Mouse (Mus musculus): Measurements from ENCODE around the gene Disp1. TPM values are rescaled to one million over a fixed set of nuclear protein-coding genes. Genes with fewer than 3 reads are reported as not detected.

The Disp1 gene
- total and polyA plus RNA-seq, 3 experiments = 7.3 to 10.6 (median 8.4) TPM

DNA sequence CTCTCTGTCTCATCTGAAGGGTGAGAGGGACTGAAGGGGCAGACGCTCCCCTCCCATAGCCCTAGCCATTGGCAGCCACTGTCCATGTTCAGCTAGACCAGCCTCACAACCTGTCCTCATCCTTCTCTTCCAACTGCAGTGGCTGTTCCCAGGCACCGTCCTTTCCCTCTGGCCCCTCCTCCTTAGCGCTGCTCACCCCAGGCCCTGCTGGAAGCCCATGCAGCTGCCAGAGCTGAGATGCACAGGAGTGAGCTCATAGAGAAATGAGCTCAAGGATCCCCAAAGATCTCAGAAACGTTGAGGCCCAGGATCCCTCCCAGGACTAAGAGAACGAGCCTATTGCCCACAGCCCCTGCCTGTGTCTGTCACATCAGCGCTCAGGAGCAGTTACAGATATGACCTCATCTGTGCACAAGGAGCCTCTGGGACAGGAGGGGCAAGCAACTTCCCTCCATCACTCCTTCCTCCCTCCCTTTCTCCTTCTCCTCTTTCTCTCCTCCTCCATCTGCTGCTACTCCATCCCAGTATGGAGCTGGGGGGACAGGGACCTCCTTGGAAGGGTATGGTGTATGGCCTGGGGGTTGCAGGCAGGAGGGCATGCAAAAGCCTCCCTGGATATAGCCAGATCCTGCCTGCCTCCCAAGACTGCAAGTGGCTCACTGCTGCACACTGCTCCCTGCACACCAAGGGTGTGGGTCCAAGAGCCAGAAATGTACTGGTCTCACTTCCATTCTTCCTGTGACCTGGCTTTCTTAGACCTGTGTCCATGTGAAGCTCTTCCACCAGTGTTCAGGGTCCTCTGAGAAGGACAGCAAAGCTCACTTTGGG, 181.2 kb downstream of the Disp1 start:
- H3K4me3 ChIP-seq = no peak overlapping the region
- WGBS = 62% methylated on average over 6 of the region's 6 CpGs
- no peaks in the 10 kb centered on the region for H3K27me3 ChIP-seq (ENCODE audit: control insufficient read depth, insufficient read depth, low read length)
- H3K79me2 ChIP-seq (replicated peaks; ENCODE audit: control insufficient read depth, insufficient read depth, low read length) = no peaks in the 10 kb centered on the region
- DNase-seq = no peak
- intact Hi-C loops (cut with DNase I) = no loop called here
- H3K27ac ChIP-seq = peak overlapping the region; percentile 45
- H3K9ac ChIP-seq (ENCODE audit: low read depth, low read length) = no peak overlapping the region
- no peaks in the 10 kb centered on the region for H3K36me3 ChIP-seq (ENCODE audit: control insufficient read depth, insufficient read depth, low read length)
- TF ChIP-seq EP300 (IDR thresholded peaks at IDR 0.05; ENCODE audit: insufficient read depth, low read depth, low read length) (no peak), CTCF (IDR thresholded peaks at IDR 0.05) (no peak), POLR2A (IDR thresholded peaks at IDR 0.05; ENCODE audit: insufficient read depth, low read depth, low read length) (no peak)
- peaks cover 21% of the 10 kb centered on the region for H3K4me1 ChIP-seq (ENCODE audit: control insufficient read depth, insufficient read depth, low read length)

DNA sequence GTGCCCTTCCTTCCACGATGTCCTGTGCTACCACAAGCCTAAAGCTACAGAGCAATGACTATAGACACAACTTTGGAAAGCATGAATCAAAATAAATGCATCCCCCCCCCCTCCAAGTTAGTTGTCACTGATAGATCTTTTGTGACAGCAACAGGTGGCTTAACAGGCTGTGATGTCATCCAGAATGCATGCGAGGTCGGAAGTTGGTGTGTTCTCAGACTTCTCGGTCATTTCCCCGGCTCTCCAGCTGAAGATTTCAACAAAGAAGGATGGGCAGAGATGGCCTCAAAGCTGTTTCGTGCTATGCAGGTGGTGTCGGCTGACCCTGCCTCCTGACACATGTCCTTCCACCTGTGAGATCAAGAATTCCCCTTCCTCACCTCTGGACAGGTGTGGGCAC, 181.9 kb downstream of the Disp1 start:
- intact Hi-C loops (cut with DNase I) = no loop called here
- 58% methylated on average over 7 of the region's 7 CpGs for WGBS
- DNase-seq = no peak
- Histone ChIP-seq H3K27me3 (ENCODE audit: control insufficient read depth, insufficient read depth, low read length) (no peaks in the 10 kb centered on the region), H3K4me3 (no peak overlapping the region), H3K4me1 (ENCODE audit: control insufficient read depth, insufficient read depth, low read length) (peaks cover 21% of the 10 kb centered on the region), H3K36me3 (ENCODE audit: control insufficient read depth, insufficient read depth, low read length) (no peaks in the 10 kb centered on the region), H3K27ac (no peak overlapping the region; the same call in 1 of the 2 replicates), H3K9ac (ENCODE audit: low read depth, low read length) (no peak overlapping the region), H3K79me2 (replicated peaks; ENCODE audit: control insufficient read depth, insufficient read depth, low read length) (no peaks in the 10 kb centered on the region)
- TF ChIP-seq EP300 (IDR thresholded peaks at IDR 0.05; ENCODE audit: insufficient read depth, low read depth, low read length) = no peak

Small RNA genes within 50 kb of the gene (microRNA-seq; reads per million reads assigned to microRNA genes)
- gene Gm24975 = 0 reads per million in 2 experiments

Other genes with a start within 250 kb of the Disp1 start
- gene Aida, start 75.1 kb upstream of the Disp1 start, total RNA-seq (2021) = 10 to 100 TPM; 27.6 to 28.5 TPM
- gene Aida, start 75.1 kb upstream of the Disp1 start, polyA plus RNA-seq (2012; rRNA removed) = 16.9 and 40.8 TPM in 2 replicates
- gene Brox, start 75.7 kb upstream of the Disp1 start, total RNA-seq (2021) = 10 to 100 TPM; 31.5 to 32.9 TPM
- 15.0 and 25.9 TPM in 2 replicates for gene Brox, start 75.7 kb upstream of the Disp1 start, polyA plus RNA-seq (2012; rRNA removed)
- gene Mia3, start 148.0 kb upstream of the Disp1 start, total RNA-seq (2021) = 100 to 1,000 TPM; 101 to 129 TPM
- 51.6 and 64.3 TPM in 2 replicates for gene Mia3, start 148.0 kb upstream of the Disp1 start, polyA plus RNA-seq (2012; rRNA removed)
- gene Taf1a, start 167.5 kb upstream of the Disp1 start, total RNA-seq (2021) = 10 to 100 TPM; 18.4 to 21.7 TPM
- gene Taf1a, start 167.5 kb upstream of the Disp1 start, polyA plus RNA-seq (2012; rRNA removed) = 10.2 and 17.8 TPM in 2 replicates
- not detected for gene Hhipl2, start 196.7 kb upstream of the Disp1 start, total RNA-seq (2021)
- 1.4 and 2.1 TPM in 2 replicates for gene Hhipl2, start 196.7 kb upstream of the Disp1 start, polyA plus RNA-seq (2012; rRNA removed)

All from heart, adult 2 months (tissue).